Mouse (Mus musculus) heart, postnatal 4 days (tissue): ENCODE results near the gene Fanci. TPM values are rescaled to one million over a fixed set of nuclear protein-coding genes. Genes with fewer than 3 reads are reported as not detected.

Experiments
- DNase-seq: peaks from one replicate; pipeline ENCODE4 v3.0.0; 2021
- total RNA-seq, 2 experiments: library from RNA; stranded (reverse); gene quantifications; 2 replicates each; pipeline ENCODE4 v1.2.3; 2021

The Fanci gene
- total RNA-seq: 1 to 10 TPM; 7.0 to 8.1 TPM

DNA sequence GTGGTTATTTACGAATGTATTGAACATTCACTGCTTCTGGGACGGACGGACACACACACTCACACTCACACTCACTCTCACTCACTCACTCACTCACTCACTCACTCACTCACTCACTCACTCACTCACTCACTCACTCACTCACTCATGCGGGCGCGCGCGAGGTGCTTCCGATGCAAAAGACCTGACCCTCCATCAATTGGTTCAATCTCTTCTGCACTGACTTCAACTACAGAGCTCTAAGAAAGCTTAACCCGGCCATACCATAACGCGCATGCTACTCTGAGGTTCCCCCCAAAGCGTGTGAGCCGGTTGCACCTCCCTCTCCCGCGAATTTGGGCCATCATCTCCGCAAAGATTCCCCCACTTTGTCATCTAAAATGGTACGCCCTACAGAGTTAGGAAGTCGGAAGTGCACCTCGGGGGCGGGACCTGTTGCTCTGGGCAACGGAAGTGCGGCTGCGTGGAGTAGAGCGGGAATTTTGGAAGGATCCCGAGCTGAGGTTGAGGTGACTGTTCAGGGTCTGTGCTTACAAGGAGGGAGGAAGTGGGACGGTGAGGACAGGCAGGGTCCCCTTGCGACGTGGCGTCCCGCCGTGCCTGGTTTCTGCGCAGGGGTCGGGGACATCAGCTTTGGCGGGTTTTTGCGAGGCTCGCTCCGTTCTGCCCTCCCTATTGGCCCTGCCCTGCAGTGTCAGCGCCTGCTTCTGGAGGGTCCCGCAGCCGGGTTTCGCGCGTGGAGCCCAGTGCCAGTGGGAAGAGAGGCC is at the start of gene Fanci:
Gene Fanci, plus strand, starts transcription at position 47 of the 767 bp plus-strand sequence.
- DNase-seq: peak; percentile 97

DNA sequence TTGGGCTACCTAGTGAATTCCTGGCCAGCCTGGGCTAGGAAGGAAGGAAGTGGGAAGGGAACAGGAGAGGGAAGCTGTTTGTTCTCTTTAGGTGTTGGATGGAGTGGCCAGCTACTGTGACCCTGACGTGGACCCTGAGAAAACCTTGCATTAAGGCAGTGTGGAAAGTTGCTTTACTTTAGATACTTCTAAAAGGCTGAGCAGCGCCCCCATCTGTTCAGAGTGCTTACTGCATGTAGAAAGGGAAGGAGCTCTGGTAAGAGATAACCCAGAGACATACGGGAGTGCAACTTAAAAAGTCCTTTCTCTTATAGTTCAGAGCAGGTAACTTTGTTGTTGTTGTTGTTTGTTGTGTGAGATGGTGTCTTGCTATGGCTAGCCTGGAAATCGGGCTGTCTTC is 45.8 kb upstream of the Fanci start:
- peak; percentile 76 for DNase-seq

DNA sequence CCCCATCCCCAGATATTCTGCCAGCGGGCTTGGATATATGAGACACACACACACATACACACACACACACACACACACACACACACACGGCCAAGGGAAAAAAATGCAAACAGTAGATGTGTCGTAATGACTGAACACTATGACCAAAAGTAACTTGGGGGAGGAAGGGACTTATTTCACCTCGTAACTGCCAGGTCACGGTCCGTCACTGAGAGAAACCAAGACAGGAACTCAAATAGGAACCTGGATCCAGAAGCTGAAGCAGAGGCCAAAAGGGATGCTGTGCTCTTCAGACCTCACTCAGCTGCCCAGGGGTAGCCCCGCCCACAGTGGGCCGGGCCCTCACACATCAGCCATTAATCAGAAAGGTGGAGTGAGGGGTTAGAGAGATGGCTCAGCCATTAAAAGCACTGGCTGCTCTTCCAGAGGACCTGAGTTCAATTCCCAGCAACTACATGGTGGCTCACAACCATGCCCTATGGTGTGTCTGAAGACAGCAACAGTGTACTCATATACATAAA is 45.1 kb upstream of the Fanci start:
- no peak for DNase-seq

DNA sequence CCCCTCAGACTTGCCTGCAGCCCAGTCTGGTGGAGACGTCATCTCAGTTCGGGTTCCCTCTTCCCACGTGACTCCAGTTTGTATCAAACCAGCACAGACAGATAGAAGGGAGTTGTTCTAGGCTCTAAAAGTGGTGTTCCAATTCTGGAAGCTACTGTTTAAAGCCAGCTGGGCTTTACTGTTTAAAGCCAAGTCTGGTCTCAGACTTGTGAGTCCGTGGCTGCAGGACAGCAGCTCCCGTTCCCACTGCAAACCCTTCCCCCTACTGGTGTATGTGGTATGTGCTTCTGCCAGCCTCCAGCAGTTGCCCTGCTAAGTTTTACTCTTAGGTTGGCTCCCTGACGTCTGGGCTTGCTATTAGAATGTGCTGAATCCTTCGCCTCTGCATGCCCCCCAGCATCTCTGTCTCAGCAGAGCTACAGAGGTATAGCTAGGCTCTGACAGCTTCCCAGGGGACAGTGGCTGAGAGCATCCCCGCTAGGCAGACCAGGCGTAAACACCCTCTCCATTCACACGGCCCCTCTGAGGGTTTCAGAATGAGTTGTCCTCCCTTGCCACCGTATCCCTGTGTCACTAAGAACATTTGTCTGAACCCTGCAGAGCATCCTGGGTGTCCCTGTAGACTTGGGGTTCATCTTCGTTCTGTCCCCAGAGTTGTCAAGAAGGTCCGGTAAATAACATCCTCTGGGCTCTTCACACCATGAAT is 44.5 kb upstream of the Fanci start:
- DNase-seq: no peak

DNA sequence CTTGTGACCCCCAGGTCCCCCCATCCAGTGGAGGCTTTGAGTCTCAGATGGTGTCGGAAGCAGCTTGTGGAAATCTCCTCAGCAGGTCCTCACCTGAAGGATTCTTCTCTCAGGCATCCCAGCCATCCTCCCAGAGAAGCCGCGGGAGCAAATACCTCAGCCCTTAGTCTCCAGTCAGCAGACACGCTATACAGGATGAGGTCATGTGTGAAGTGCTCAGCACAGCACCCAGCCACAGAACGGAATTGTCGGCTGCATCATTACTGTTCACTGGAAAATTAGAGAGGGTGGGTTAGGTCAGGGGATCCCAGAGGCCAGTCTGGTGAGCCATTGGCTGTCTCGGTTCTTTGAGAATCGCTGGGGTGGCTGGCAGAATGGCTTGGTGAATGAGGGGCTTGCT is 42.9 kb upstream of the Fanci start:
- DNase-seq: no peak

DNA sequence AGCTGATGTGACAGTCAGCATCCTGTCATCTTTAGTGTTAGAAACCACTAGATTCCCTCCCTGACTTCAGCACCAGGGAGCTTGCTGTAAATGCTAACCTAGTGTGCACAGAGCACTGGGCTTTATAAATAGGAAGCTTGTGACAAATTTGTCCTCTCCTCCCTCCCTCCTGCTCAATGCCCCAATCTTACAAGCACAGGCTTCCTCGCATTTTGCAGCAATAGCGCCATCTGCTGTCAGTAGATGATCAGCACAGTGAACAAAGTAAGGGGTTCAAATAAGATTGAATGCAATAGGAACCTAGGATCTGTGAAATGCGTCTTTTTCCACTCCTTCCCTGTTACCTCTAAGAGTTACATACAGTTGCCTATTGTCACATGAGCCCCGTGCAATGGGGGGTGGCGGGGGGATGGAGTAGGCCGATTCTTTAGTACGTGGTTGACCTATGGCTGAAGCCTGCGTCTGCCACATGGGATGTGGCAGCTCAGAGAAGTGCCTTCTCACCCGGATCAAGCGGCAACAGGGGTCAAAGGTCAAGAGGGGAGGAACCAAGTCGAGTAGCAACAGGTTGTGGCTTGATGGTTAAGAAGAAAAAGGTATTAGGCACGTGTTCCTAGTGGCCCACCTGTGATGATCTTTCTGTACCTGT is 41.9 kb upstream of the Fanci start:
- peak; percentile 85 for DNase-seq

DNA sequence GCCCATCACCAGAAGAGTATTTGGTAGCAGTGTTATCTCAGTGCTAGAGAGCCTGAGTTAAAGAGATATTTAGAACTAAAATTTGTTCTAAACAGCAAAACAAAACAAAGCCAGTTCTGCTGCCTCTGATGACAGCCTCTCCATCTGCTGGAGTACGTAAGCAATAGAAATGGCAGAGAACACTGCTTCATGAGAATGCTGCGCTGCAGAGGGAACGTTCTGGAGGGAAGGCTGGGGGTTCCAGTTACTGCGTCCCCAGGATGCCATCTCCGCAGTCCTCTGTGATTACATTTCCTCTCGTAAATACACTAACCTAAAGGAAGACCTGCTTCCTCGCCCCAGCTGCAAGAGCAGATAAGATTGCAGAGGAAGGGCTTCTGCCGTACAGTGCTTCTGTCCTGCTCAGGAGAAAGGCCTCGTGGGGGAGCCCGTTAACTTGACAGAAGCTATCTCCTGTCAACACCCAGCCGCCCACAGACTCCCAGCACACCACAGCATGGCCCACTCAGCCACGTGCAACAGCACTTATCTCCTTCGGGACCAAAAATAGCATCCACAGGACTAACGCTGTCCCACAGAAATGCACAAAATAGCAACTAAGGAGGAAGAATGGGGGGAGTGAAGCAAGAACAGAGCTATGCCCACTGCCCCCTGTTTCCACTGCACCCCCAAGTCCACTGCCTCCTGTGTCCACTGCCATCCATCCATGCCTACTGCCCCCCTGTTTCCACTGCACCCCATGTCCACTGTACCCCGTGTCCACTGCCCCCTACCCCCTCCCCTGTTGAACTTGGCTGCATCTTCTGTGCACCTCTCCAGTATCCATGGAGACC is 33.2 kb upstream of the Fanci start:
- peak; percentile 72 for DNase-seq

DNA sequence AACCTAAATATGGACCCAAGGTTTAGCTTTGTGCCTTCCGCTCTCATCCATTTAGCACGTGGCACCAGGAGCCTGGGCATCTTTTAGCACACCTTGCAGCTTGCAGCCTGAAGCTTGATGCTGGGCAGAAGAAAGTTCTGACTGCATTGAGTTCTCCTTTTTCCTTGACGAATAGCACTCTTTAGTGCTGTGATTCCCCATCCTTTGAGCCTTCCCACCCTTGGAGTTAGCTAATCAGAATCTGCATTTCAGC is 32.6 kb upstream of the Fanci start:
- no peak for DNase-seq

DNA sequence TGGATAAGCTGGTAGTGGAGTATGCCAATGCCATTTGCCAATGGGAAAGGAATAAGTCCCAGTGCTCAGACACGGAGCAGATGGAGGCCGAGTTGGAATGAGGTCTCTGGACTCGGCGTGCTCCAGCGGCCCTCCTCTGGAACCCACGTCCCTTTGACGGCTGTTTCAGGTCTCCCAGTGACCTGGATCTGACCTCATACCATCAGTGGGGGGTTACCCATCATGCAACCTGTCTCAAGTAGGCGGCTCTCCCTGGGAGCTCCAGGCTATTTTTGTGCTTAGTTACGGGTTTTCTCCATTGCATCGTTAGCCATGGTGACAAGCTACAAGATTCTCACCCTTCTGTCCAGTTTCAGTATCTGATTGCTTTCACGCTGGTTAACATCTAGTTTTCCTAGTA is 31.7 kb upstream of the Fanci start:
- peak; percentile 26 for DNase-seq

DNA sequence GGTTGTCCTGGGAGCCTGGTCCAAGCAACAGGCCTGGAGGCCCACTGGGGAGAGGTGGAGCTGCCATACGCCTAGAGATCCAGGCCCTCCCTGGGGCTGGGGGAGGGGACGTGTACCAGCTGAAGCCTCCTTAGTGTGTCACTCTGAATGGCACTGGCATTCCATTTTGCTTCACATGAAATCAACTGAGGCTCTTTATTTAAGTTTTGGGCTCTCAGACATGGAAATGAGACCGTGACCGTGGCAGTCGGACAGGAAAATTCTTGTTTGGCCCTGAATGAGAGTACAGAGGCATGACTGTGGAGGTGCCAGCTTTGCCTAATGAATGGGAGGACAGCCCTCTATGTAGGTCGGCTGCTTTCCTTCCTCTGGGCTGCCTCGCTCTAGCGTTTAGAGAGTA is 29.5 kb upstream of the Fanci start:
- DNase-seq: no peak

DNA sequence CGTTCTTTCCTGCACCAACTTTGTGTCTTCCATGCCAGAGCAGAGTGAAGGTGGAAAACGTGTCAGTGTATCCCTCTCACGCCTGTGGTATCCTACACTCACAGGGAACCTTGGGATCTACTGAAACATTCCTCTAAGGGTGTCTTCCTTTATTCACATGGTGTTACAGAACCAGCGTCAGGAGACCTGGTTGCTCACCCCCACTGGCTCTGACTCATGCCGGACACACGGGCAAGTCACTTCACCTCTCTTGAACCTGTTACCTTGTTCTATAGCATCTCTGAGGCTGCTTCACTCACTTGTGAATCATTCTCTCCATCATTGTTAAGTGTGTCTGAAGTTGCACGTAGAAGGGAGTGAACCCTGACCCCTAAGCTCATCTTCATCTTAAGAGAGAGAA is 28.9 kb upstream of the Fanci start:
- no peak for DNase-seq

DNA sequence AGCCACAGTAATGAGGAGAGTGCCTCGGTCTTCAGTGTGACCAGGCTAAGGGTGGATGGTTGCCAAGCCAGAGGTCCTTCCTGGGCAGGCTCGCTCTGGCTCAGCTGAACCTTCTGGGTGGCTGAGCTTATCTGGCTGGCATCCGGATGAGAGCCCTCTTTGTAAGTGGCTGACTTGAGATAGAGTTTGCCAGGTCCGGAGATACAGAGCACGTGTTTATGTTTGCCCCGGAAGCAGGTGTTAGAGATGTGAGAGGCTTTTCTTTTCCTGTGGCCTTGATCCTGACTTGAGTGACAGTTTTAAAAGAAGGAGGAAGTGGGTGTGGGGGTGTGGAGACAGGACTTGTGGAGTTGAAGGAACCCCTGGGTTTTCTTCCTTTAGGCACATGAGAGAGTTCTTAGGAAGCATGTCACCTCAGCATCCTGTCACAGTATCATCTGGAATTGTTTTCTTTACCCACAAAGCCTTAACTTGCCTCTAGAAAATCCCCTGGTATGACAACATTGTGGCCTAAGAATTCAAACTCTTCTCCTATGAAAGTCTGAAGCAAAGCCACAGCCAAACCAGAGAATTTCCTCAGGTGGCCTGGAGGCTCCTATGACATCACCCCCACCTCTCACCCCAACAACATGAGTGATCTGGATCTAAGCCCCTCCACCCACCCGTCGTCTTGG is 28.2 kb upstream of the Fanci start:
- DNase-seq: peak; percentile 69

DNA sequence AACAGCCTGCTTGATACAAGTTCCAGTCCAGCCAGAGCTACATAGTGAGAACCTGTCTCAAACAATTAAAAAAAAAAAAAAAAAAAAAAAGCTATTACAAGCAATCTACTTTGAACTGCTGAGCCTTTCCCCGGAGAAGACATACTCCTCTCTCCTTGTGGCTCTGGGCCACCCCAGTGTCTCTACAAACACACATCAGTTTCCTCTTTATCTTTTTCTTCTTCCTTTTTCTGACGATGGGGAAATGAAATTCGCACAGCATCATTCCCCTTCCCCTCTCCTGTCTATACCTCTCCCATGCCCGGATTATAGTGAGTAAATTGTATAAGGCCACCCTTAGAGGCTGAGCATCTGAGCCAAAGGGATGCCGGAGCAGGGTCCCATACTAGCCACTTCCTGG is 23.1 kb upstream of the Fanci start:
- DNase-seq: no peak

DNA sequence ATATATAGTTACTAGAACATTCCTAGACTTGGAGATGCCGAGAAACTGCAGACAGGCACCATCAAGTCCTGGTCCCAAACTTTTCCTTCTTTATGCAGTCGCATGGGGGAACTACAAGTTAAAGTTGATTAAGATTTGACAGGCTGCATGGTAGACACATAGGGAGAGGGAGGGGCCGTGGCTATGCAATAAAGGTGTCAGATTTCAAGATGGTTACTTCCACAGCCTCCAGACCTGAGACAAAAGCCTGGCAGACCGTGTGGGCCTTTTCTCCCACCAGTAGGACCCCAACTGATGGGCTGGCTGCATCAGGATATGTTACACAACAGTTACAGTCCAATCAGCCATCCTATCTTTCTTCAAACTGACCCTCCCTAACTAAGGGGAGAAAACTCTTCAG is 22.3 kb upstream of the Fanci start:
- DNase-seq: no peak

DNA sequence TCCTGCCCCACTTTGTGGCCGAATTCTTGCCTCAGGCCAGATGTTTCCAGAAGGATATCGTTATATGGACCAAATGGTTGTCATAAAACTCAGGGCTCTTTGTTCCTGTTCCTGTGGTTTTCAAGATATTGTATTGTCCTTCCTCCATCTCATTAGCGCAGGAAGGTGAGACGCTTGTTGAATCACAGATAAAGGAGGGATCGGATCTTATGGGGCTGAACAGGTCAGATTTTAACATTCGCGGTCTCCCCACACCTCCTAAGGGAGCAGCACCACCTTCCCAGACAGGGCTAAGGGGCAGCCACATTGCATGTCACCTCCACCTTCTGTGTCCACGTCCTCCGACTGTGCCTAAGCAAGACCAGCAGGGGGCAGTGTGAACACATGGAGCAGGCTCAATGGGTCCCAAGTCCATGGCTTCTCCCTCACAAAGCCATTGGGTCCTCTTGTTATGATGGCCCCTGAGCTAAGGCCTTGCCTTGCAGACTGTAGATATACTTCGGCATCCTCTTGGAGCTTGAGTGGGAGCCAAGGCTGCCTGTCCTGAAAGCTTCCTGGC is 20.3 kb upstream of the Fanci start:
- peak; percentile 83 for DNase-seq

DNA sequence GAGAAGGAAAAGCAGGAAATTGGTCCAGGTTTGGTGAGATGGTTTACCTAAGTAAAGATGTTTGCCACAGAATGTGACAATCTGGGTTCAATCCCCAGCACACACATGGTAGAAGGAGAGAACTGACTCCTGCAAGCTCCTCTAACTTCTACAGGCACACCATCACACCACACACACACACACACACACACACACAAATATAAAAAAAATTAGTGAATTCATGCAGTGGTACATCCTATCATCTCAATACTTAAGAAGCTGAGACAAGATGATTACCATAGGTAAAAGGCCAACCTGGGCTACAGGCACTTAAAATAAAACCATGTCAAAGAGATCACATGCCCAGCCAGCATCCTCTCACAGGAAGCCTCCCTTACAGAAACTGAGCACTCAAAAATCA is 17.7 kb upstream of the Fanci start:
- no peak for DNase-seq

DNA sequence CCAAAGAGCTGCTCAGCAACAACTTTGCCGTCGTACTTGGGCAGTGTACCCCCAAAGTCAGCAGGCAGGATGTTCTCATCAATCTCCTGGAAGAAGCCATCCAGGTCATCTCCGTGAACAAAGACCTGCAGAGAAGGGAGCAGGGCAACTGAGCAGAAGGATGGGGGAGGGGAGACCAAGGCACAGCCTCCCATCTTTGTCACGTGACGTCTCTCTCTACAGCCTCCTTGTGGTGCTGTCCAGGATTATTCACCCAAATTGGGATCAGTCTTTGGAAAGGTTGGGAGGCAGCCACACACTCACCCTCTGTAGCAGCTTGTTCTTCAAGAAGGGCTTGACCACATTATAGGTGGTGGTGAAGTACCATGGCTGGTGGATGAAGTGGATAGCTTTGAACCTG is 16.1 kb upstream of the Fanci start:
- DNase-seq: no peak

DNA sequence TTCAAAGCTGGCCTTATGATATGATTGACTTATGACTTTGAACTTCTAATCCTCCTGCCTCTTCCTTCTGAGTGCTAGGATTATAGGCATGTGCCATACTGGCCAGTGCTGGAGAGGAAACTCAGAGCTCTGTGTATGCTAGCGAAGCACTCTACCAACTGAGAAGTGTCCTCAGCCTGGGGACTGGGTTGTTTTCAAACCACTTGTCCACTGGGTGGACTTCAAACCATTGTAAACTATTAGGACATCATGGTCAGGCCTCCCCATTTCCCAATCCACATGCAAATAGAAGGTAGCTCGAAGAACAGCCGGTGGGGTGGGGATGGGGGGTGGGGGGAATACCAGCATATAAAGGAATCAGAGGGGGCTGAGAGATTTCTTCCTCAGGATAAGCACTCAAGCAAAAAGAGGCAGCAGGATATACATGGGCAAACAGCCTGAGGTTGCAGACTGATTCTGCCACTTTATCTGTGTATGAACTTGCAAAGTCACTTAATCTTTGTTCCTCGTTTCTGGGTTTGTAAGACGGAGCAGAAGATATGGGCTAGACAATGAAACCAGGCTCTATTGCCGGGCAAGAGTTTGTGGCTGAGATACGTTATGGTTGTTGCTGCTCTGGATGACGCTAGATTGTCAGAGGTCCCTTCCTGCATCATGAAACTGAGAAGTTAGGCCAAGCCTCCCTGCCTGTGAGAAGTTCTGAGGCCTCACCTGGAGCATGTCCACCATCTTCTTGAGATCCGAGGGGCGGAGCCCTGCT is 15.0 kb upstream of the Fanci start:
- DNase-seq: no peak

DNA sequence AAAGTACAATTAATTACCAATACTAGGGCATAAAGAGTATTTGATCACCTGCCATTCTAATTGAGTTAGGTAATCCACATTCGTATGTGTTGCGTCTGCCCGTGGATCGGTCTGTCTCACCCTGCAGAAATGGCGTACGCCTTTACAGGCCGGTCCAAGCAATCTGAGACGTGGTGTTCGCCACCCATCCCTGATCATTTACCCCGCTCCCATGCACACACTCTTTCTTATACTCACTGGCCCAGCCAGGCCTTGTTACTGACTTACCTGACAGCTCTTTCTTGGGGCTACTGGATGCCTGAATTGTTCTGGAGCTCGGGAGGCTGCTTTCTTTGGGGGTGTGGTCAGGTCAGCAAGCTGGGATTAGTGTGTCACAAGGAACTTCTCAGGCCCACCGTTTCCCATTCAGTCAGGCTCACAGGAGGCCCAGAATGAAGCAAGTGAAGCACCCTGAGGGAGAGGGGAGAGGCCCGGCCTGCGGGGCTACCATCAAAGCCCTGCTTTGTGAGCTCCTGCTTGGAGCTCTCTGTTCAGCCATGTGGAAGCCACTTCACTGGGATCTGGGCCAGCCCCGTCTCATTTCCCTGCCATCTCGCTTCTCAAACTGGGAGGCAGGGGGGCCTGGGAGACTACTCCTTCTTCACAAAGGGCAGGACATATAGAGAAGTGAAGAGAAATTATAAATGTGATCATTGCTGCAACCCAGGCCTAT is 5.2 kb upstream of the Fanci start, which contains the start of gene Rlbp1:
Gene Rlbp1, minus strand, starts transcription at position 627 of the 712 bp plus-strand sequence.
- DNase-seq: no peak

DNA sequence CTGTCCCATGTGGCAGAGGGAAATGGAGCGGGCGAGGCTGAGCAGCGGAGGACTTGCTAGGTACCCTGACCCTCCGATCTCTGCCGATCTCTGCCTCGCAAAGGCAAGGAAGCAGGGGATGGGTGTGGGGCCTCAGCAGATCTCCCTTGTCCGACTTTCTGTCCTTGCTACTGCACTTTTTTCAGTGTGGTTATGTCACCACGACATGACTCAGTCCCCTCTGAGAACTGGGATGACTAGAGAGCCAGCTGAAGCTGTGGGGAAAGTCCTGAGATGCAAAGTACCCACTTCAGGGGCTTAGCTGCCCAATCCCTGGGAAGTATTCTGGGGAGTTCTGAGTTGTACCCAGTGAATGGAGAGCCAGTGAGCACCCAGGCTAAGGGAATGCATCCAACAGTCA is 4.6 kb upstream of the Fanci start:
- DNase-seq: no peak
